Mouse (Mus musculus) forebrain, embryonic 16.5 days (tissue): ENCODE data around the gene Sell. TPM values are rescaled to one million over a fixed set of nuclear protein-coding genes. Genes with fewer than 3 reads are reported as not detected.

Experiments used
- ATAC-seq: fragments of 200-750 bp; cut with Nextera tagmentation; 2 replicates; pipeline ENCODE4 v1.8.0; 2017; ENCODE audit warnings: mild to moderate bottlenecking, moderate library complexity
- H3K27ac ChIP-seq: fragments of 300-500 bp; sonication (generic); 2 replicates; pipeline ENCODE4 v1.5.1; 2014; ENCODE audit warnings: low read length, control low read depth
- H3K27me3 ChIP-seq: fragments of 300-500 bp; sonication (generic); replicated peaks from 2 replicates; pipeline ENCODE4 v1.6.1; 2014; ENCODE audit warnings: low read length; ENCODE audit not compliant: control insufficient read depth, insufficient read depth
- H3K36me3 ChIP-seq: fragments of 300-500 bp; sonication (generic); 2 replicates; pipeline ENCODE4 v1.6.1; 2014; ENCODE audit not compliant: control insufficient read depth, insufficient read depth
- H3K4me1 ChIP-seq: fragments of 300-500 bp; sonication (generic); replicated peaks from 2 replicates; pipeline ENCODE4 v1.6.1; 2014; ENCODE audit warnings: low read length; ENCODE audit not compliant: control insufficient read depth, insufficient read depth
- H3K4me2 ChIP-seq: fragments of 300-500 bp; sonication (generic); 2 replicates; pipeline ENCODE4 v1.6.1; 2014; ENCODE audit warnings: mild to moderate bottlenecking, low read length, control low read depth
- H3K4me3 ChIP-seq: fragments of 300-500 bp; sonication (generic); replicated peaks from 2 replicates; pipeline ENCODE4 v1.5.1; 2014; ENCODE audit warnings: mild to moderate bottlenecking, low read length, control low read depth
- H3K9ac ChIP-seq: fragments of 300-500 bp; sonication (generic); replicated peaks from 2 replicates; pipeline ENCODE4 v1.6.1; 2014; ENCODE audit warnings: low read depth, low read length, control low read depth
- H3K9me3 ChIP-seq: fragments of 300-500 bp; sonication (generic); 2 replicates; pipeline ENCODE4 v1.6.1; 2016; ENCODE audit warnings: low read length; ENCODE audit not compliant: control insufficient read depth
- WGBS: fragments of 180-500 bp; shearing (Covaris S2); extraction: QIAGEN DNeasy Blood & Tissue Kit; methylation state at CpG from one replicate; pipeline ENCODE4 v1.1.7; 2014; 5-methylcytosine and 5-hydroxymethylcytosine counted together
- polyA plus RNA-seq: library from polyadenylated mRNA; unstranded; fragments of >200 nt; fragmentation: Nextera tagmentation; extraction: Ambion mirVana; gene quantifications from 2 replicates; pipeline ENCODE4 v1.2.1, GENCODE M21; 2015

Gene Sell
- polyA plus RNA-seq, 1 experiment from 2014 or later, result 0.11 TPM

DNA sequence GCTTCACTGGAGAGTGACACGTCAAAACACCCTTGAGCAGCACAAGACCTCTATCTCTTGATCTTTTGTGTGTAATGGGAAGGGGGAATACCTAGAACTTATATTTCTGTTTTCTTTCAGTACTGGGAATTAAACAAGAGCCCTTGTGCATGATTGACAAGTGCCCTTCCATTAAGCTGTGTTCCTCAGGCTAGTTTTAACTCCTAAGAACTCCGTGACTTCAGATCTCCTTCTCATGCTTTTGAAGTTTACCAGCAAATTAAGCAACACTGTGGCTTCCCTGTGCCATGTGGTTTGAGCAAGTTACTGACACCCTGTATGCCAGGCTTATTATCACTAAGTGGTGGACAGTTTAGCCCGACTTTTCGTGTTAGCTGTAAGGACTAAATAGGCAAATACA lies 21.3 kb downstream of the Sell start:
- ATAC-seq, result no peak
- H3K27me3 ChIP-seq, result no peaks in the 10 kb centered on the region
- no peak overlapping the region for H3K4me2 ChIP-seq
- no peaks in the 10 kb centered on the region for H3K36me3 ChIP-seq
- 87% methylated on average over 4 of the region's 4 CpGs for WGBS
- H3K4me1 ChIP-seq, result no peaks in the 10 kb centered on the region
- H3K27ac ChIP-seq, result no peak overlapping the region
- no peak overlapping the region for H3K4me3 ChIP-seq
- no peaks in the 10 kb centered on the region for H3K9me3 ChIP-seq
- no peak overlapping the region for H3K9ac ChIP-seq

DNA sequence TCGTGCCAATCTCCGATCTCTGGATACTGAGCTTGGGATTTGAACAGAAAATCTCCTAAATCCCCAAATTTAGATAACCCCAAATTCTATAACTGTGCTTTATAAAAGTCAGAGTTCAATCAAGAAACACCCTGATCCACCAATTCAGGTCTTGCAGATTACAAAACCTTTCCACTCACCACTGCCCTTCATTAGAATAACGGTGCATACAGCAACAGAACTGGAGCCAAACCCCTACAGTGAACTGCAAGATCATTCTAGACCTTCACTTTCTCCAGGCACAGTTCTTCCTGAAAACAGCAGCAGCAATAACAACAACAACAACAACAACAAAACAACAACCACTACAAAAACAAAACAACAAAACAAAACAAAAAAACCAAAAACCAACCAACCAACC lies 25.0 kb downstream of the Sell start:
- no peak overlapping the region for H3K27ac ChIP-seq
- H3K27me3 ChIP-seq, result no peaks in the 10 kb centered on the region
- H3K4me1 ChIP-seq, result no peaks in the 10 kb centered on the region
- H3K9me3 ChIP-seq, result no peaks in the 10 kb centered on the region
- no peak for ATAC-seq
- H3K4me3 ChIP-seq, result no peak overlapping the region
- H3K4me2 ChIP-seq, result no peak overlapping the region
- H3K36me3 ChIP-seq, result no peaks in the 10 kb centered on the region
- 90% methylated on average over 3 of the region's 3 CpGs for WGBS
- no peak overlapping the region for H3K9ac ChIP-seq

DNA sequence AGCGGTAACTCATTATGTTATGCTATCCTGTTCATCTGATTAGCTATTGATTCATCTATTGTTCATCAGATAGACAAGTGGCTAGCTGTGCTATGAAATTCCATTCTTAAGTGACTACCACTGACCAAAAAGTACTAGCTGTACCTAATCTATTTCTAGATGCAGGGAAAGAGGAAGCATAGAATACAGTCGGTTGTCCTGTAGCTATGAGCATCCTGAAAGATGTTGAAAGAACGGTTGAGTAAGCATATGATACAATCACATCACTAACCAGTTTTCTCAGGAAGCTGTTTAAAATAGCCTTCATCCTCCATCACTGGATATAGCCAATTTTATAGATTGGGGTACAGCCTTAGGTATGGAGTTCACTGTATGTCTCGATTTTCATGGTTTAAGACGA lies 26.1 kb downstream of the Sell start:
- Histone ChIP-seq H3K27ac (no peak overlapping the region), H3K9ac (no peak overlapping the region), H3K36me3 (no peaks in the 10 kb centered on the region), H3K4me1 (no peaks in the 10 kb centered on the region), H3K4me2 (no peak overlapping the region), H3K9me3 (no peaks in the 10 kb centered on the region), H3K4me3 (no peak overlapping the region), H3K27me3 (no peaks in the 10 kb centered on the region)
- WGBS, result 94% methylated on average over 5 of the region's 5 CpGs
- no peak for ATAC-seq

DNA sequence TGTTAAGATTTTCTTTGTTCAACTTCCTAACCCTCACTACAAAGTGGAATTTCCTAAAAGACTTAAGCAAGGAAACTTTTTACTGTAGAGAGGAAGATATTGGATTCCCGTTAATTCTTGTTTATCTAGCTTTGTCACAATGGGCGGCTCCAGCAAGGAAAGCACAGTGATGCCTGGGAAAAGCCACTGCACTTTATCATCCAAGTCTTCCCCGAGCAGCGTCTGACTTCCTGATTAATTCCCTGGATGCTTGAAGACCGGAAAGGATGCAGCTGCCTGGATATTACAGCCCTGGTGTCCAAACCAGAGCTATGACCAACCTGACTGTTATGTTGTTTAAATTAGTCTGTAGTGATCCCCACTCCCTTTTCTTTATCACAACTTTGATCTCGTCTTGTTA lies 35.0 kb downstream of the Sell start:
- 77% methylated on average over 6 of the region's 6 CpGs for WGBS
- Histone ChIP-seq H3K4me3 (no peak overlapping the region), H3K4me1 (no peaks in the 10 kb centered on the region), H3K4me2 (no peak overlapping the region), H3K27me3 (no peaks in the 10 kb centered on the region), H3K9me3 (no peaks in the 10 kb centered on the region), H3K9ac (no peak overlapping the region), H3K27ac (no peak overlapping the region), H3K36me3 (no peaks in the 10 kb centered on the region)
- no peak for ATAC-seq

DNA sequence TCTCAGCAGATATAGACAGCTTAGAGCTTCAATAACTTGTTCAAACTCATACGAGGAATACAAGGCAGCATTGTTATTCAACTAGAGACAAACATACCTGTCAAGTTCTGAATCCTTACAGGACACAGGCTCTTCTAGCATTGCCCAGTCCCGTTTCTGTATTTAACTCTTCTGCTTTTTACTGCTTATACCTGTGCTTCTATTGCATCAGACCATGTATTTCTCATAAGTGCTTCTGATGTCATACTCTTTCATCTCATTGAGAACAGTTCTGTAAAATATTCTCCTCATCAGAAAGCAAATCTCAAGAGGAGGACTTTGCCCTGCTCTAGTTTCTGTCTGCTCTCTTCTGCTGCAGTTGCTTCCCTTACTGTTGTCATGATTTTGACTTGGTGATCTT lies 36.1 kb downstream of the Sell start:
- no peaks in the 10 kb centered on the region for H3K36me3 ChIP-seq
- ATAC-seq, result no peak
- H3K9ac ChIP-seq, result no peak overlapping the region
- H3K9me3 ChIP-seq, result no peaks in the 10 kb centered on the region
- H3K4me2 ChIP-seq, result no peak overlapping the region
- H3K27me3 ChIP-seq, result no peaks in the 10 kb centered on the region
- H3K4me1 ChIP-seq, result no peaks in the 10 kb centered on the region
- no peak overlapping the region for H3K27ac ChIP-seq
- WGBS, result 81% methylated on average over 2 of the region's 2 CpGs
- H3K4me3 ChIP-seq, result no peak overlapping the region

DNA sequence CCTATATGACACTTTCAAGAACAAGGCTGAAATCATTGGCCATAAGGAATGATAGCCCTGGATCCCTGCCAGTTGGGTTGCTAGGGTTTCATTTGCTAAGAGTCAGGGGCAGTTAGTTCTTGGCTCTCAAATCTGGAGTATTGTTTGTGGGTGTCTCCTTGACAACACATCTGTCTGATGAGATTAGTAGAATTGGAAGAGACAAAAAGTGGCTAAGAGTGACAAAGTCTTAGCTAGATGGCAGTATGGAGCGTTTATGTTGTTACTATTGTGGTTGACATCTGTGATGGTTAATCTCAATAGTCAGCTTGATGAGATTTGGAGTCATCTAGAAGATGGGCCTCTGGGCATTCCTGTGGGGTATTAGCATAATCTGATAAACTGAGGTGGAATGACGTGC lies 36.6 kb downstream of the Sell start:
- Histone ChIP-seq H3K27ac (no peak overlapping the region), H3K9me3 (no peaks in the 10 kb centered on the region), H3K9ac (no peak overlapping the region), H3K4me2 (no peak overlapping the region), H3K4me3 (no peak overlapping the region), H3K36me3 (no peaks in the 10 kb centered on the region), H3K4me1 (no peaks in the 10 kb centered on the region), H3K27me3 (no peaks in the 10 kb centered on the region)
- no peak for ATAC-seq
- 78% methylated on average over 2 of the region's 2 CpGs for WGBS

DNA sequence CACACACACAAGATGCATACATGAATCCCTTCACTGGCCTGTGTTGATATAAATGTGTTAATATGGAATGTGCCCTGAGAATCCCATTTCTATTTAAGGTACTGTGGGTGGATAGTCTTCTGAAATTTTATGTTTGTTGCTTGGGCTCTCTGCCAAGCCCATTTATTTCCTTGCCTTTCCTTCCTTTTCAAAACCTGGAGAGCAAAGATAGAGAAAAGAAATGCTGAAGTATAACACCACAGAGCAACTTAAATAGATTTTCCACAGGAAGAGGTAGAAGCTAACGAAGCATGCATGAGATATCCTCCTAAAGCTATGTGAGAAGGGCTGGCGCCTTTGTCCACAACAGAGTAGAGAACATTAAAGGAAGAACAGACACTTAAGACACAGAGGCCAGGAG lies 48.0 kb downstream of the Sell start:
- H3K9me3 ChIP-seq, result no peaks in the 10 kb centered on the region
- H3K4me1 ChIP-seq, result no peaks in the 10 kb centered on the region
- H3K9ac ChIP-seq, result no peak overlapping the region
- whole genome bisulfite sequencing, result 78% methylated on average over 2 of the region's 2 CpGs
- H3K27me3 ChIP-seq, result no peaks in the 10 kb centered on the region
- H3K27ac ChIP-seq, result no peak overlapping the region
- H3K36me3 ChIP-seq, result no peaks in the 10 kb centered on the region
- no peak overlapping the region for H3K4me3 ChIP-seq
- no peak overlapping the region for H3K4me2 ChIP-seq
- ATAC-seq, result no peak

DNA sequence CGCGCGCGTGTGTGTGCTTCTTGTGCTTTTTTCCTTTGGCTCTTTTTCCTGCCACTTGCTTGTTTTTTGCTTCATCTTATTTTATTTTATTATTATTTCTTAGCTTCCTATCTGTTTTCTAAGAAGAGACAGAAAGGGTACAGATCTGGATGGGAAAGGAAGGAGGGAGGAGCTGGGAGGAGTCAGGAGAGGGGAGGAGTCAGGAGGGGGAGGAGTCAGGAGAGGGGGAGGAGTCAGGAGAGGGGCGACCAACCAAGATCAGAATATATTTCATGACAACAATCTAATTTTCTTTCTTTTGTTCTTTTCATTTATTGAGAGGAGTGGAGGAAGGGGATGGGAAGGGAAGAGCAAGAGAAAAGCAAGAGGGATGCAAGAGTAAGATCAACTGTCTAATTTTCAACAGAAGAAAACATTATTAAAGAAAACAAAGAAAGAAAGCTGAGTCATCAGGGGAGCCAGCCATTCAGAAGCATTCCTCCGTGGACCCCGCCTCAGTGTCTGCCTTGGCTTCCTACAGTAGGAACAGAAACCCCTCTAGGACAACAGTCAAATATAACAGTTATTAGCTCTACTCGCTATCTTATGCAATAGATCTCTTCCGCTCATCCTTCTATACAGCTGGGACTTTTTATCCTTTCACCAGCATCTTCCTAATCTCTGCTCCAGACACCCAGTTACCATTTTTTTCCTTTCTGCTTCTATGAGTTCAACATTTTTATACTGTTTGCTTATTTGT lies 49.0 kb downstream of the Sell start:
- Histone ChIP-seq H3K9ac (no peak overlapping the region), H3K9me3 (no peaks in the 10 kb centered on the region), H3K36me3 (no peaks in the 10 kb centered on the region), H3K4me3 (no peak overlapping the region), H3K4me2 (no peak overlapping the region), H3K27ac (no peak overlapping the region), H3K27me3 (no peaks in the 10 kb centered on the region), H3K4me1 (no peaks in the 10 kb centered on the region)
- 97% methylated on average over 9 of the region's 9 CpGs for WGBS
- ATAC-seq, result no peak

DNA sequence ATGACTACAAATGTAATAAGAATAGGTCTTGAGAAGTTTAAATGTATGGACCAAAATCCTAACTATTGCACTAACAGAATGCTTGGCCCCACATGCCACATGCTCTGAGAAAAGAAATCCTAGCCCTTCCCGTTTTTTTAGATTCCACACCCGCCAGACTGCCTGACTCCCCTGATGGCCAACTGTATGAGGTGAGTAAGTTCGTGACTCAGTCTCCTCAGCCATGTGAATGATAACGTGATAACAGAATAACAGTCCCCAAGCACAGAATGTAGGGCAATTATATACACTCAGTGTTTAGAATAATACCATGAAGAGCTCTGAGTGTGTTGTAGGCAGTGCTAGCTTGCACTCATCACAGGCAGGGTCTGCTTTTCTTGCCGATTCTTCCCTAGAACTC lies 52.5 kb downstream of the Sell start:
- H3K36me3 ChIP-seq, result no peaks in the 10 kb centered on the region
- no peak overlapping the region for H3K4me2 ChIP-seq
- 85% methylated on average over 5 of the region's 5 CpGs for WGBS
- H3K27me3 ChIP-seq, result no peaks in the 10 kb centered on the region
- no peak overlapping the region for H3K9ac ChIP-seq
- H3K27ac ChIP-seq, result no peak overlapping the region
- H3K4me1 ChIP-seq, result no peaks in the 10 kb centered on the region
- no peaks in the 10 kb centered on the region for H3K9me3 ChIP-seq
- H3K4me3 ChIP-seq, result no peak overlapping the region
- ATAC-seq, result no peak

DNA sequence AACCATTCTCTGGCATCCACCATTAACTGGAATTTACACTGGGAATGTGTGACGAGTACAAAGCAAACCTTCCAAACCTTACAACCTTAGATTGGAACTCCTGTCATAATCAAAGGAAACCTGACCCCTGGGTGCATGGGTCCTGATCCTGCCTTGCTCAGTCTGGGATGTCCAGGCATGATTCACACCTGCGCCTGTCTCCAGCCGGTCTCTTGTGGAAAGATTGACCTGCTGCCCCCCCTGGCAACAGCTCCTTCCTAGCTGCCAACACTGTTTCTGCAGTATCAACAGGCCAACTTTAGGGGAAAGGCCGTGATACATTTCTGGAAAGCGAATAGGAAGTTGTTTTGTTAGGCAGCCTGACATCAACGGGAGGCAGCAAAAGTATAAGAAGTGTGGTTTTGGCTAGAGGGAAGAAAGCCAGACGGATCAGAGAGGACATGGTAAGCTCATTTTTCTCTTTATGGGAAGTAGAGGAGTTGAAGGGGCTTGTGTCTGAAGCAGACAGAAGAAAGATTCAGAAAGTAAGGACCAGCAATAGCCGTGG lies 53.2 kb downstream of the Sell start, which contains the start of gene Selp:
Gene Selp (plus strand): TSS at position 318 of the 547 bp plus-strand sequence.
- Histone ChIP-seq H3K9ac (no peak within 1 kb of the TSS), H3K9me3 (no peaks in the 10 kb centered on the region), H3K27ac (no peak within 1 kb of the TSS), H3K27me3 (no peaks in the 10 kb centered on the region), H3K4me3 (no peak within 1 kb of the TSS), H3K4me2 (no peak within 1 kb of the TSS), H3K4me1 (no peaks in the 10 kb centered on the region), H3K36me3 (no peaks in the 10 kb centered on the region)
- 52% methylated on average over 8 of the region's 8 CpGs for WGBS
- ATAC-seq, result no peak
